Mouse (Mus musculus): ENCODE data around the gene Gm8126. TPM values are rescaled to one million over a fixed set of nuclear protein-coding genes. Genes with fewer than 3 reads are reported as not detected.
"Not testable (repeated sequence)": the region's sequence is repeated elsewhere in the genome, so short reads cannot be mapped to it uniquely, and the experiment has no call there.

The Gm8126 gene
- not detected for total RNA-seq (2021)
- long read RNA-seq, experiment 1, result 0 reads
- long read RNA-seq, experiment 2, result 0 reads

GRCm38 (mm10) chr14:43258349-43258748 is at the start of gene Gm8126:
Gene Gm8126, plus strand, starts transcription at chr14:43258649.
- intact Hi-C loops (cut with DNase I; ENCODE audit: low total_unique reads); DNase-seq: not testable (repeated sequence)

- intact Hi-C loops (cut with DNase I; ENCODE audit: low total_unique reads), result not testable (repeated sequence)
Observed at GRCm38 (mm10) chr14:43235204-43235603, 23.2 kb upstream of the Gm8126 start, which contains the start of gene Gm8122. Gene Gm8122, minus strand, starts transcription at chr14:43235304.

GRCm38 (mm10) chr14:43237769-43238168 is 20.7 kb upstream of the Gm8126 start:
- intact Hi-C loops (cut with DNase I; ENCODE audit: low total_unique reads); DNase-seq: not testable (repeated sequence)

More at GRCm38 (mm10) chr14:43235204-43235603, 23.2 kb upstream of the Gm8126 start, which contains the start of gene Gm8122:
- DNase-seq, result not testable (repeated sequence)

GRCm38 (mm10) chr14:43249611-43250170 is 8.8 kb upstream of the Gm8126 start:
- intact Hi-C loops (cut with DNase I; ENCODE audit: low total_unique reads), result not testable (repeated sequence)
- peak; percentile 12 for DNase-seq

GRCm38 (mm10) chr14:43250549-43251253 is 7.7 kb upstream of the Gm8126 start:
- intact Hi-C loops (cut with DNase I; ENCODE audit: low total_unique reads); DNase-seq: not testable (repeated sequence)

- intact Hi-C loops (cut with DNase I; ENCODE audit: low total_unique reads); DNase-seq: not testable (repeated sequence)
Observed at GRCm38 (mm10) chr14:43256511-43256910, 1.9 kb upstream of the Gm8126 start.

- DNase-seq; intact Hi-C loops (cut with DNase I; ENCODE audit: low total_unique reads): not testable (repeated sequence)
Observed at GRCm38 (mm10) chr14:43263421-43263820, 5.0 kb downstream of the Gm8126 start.

- DNase-seq; intact Hi-C loops (cut with DNase I; ENCODE audit: low total_unique reads): not testable (repeated sequence)
Observed at GRCm38 (mm10) chr14:43268521-43269084, 10.2 kb downstream of the Gm8126 start.

- DNase-seq; intact Hi-C loops (cut with DNase I; ENCODE audit: low total_unique reads): not testable (repeated sequence)
Observed at GRCm38 (mm10) chr14:43269211-43269610, 10.8 kb downstream of the Gm8126 start.

- intact Hi-C loops (cut with DNase I; ENCODE audit: low total_unique reads); DNase-seq: not testable (repeated sequence)
Observed at GRCm38 (mm10) chr14:43273161-43273560, 14.7 kb downstream of the Gm8126 start.

- intact Hi-C loops (cut with DNase I; ENCODE audit: low total_unique reads), result not testable (repeated sequence)
- DNase-seq, result peak; percentile 20
Observed at GRCm38 (mm10) chr14:43274986-43275511, 16.6 kb downstream of the Gm8126 start, which contains the start of gene Gm9732. Gene Gm9732, plus strand, starts transcription at chr14:43275036.

- intact Hi-C loops (cut with DNase I; ENCODE audit: low total_unique reads), result not testable (repeated sequence)
Observed at GRCm38 (mm10) chr14:43275752-43276151, 17.3 kb downstream of the Gm8126 start.

GRCm38 (mm10) chr14:43277468-43277867 is 19.0 kb downstream of the Gm8126 start:
- intact Hi-C loops (cut with DNase I; ENCODE audit: low total_unique reads); DNase-seq: not testable (repeated sequence)

More at GRCm38 (mm10) chr14:43275752-43276151, 17.3 kb downstream of the Gm8126 start:
- DNase-seq, result not testable (repeated sequence)

- intact Hi-C loops (cut with DNase I; ENCODE audit: low total_unique reads); DNase-seq: not testable (repeated sequence)
Observed at GRCm38 (mm10) chr14:43278146-43278545, 19.7 kb downstream of the Gm8126 start.

- intact Hi-C loops (cut with DNase I; ENCODE audit: low total_unique reads); DNase-seq: not testable (repeated sequence)
Observed at GRCm38 (mm10) chr14:43278681-43279080, 20.2 kb downstream of the Gm8126 start.

GRCm38 (mm10) chr14:43293503-43293902 is 35.1 kb downstream of the Gm8126 start, which contains the start of gene Gm8127:
Gene Gm8127, minus strand, starts transcription at chr14:43293832.
- DNase-seq; intact Hi-C loops (cut with DNase I; ENCODE audit: low total_unique reads): not testable (repeated sequence)
